Mouse (Mus musculus): ENCODE measurements around the gene B4galnt2.

DNA sequence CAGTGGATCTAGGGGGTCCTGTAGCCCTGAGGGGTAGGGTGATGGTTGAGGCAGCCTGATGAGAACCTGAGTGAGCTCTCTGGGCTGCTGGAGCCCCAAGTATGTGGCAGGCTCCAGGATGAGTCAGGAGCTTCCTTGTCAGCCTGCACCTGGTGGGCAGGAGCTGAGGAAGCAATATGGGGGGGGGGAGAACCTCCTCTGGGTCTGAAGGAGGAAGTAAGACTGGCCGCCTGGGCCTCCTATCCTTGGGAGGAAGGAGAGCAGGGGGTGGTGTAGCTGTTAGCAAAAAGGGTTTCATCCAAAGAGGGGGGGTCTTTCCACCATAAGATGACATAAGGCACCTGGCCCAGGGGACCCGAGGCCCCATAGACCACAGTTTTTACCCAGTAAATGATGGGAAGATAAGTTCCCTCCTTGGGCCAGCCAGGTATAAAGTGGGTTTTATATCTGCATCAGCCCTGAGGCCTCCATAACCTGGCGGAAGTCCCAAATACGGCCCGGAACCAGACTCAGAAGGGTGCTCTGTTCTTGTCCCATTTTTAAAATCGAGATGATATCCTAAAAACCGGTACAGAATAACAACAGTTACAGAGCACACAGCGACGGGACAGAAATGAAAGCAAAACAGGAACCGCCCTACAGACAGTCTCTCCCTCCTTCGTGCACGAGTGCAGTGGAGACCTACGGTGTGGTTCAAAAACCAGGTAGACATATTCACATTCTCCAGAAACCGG lies 18.1 kb downstream of the B4galnt2 start:
- TF ChIP-seq E2F4 (IDR thresholded peaks at IDR 0.05; ENCODE audit: insufficient read depth) (no peak), POLR2AphosphoS2 (IDR thresholded peaks at IDR 0.05; ENCODE audit: insufficient read length, low read depth) (no peak), MAX (IDR thresholded peaks at IDR 0.05; ENCODE audit: low read depth) (no peak), POLR2A (IDR thresholded peaks at IDR 0.05; ENCODE audit: insufficient read length, low read depth) (no peak), CEBPB (IDR thresholded peaks at IDR 0.05; ENCODE audit: insufficient read depth, poor library complexity, severe bottlenecking) (no peak), TCF3 (IDR thresholded peaks at IDR 0.05; ENCODE audit: insufficient read length, low read depth) (no peak), USF1 (IDR thresholded peaks at IDR 0.05; ENCODE audit: low read depth) (no peak), MYOG (IDR thresholded peaks at IDR 0.05; ENCODE audit: control insufficient read depth in 1 of 3, insufficient read depth in 1 of 3, insufficient read length in 2 of 3, low read depth in 2 of 3) (no peak), SRF (IDR thresholded peaks at IDR 0.05; ENCODE audit: control insufficient read depth, insufficient read length, low read depth) (no peak)

Measured in myocyte (in vitro differentiated cells).